11 mouse cellular contexts compared by ENCODE assay signal in genomic region chr11:32546483-32546882, GRCm38 (mm10). TPM values are rescaled to one million over a fixed set of nuclear protein-coding genes. Genes with fewer than 3 reads are reported as not detected.
DNase-seq lines count a peak whose midpoint lies in the region; ATAC-seq and TF ChIP-seq lines count a peak whose summit lies in the region.
"Had no signal": no experiment of that assay in that cellular context is flagged by ENCODE, and none has a peak within 500 bp of the region (broad histone marks: within the 10 kb centered on the region; RNA-seq: fewer than 3 reads in every experiment).

No protein-coding gene starts in this region.

- H3K27ac ChIP-seq in heart, adult 2 months, result peak overlapping the region; percentile 34
- H3K27ac ChIP-seq in heart, embryonic 12.5 days (ENCODE audit: poor library complexity, severe bottlenecking), result no peak overlapping the region
- H3K27ac ChIP-seq in lung, postnatal 0 days (ENCODE audit: low read length), result no peak overlapping the region
- H3K27ac ChIP-seq in cerebellum, adult 2 months (ENCODE audit: insufficient read depth, low read length), result peak overlapping the region; percentile 40; the same call in 1 of the 2 replicates
- no peak overlapping the region for H3K27ac ChIP-seq in kidney, embryonic 14.5 days (ENCODE audit: low read depth, low read length)

- peak; percentile 56 to 71 for DNase-seq in heart, adult 2 months
- peak; percentile 59 for DNase-seq in lung, postnatal 0 days (ENCODE audit: low spot score)
- no peak for DNase-seq in lung, adult 2 months
- DNase-seq in cerebellum, adult 2 months, result peak; percentile 83 to 92
- DNase-seq in lung, postnatal 4 days, result peak; percentile 47 to 62
- no peak for DNase-seq in layer of hippocampus, postnatal 25 days (ENCODE audit: extremely low spot score in 1 of 2, low spot score in 1 of 2)

- peaks cover 40% of the 10 kb centered on the region for H3K4me1 ChIP-seq in heart, adult 2 months (ENCODE audit: control insufficient read depth, insufficient read depth, low read length)
- H3K4me1 ChIP-seq in heart, embryonic 12.5 days (replicated peaks), result peaks cover 32% of the 10 kb centered on the region
- peaks cover 11% of the 10 kb centered on the region; the same call in 1 of the 2 replicates for H3K4me1 ChIP-seq in lung, postnatal 0 days (ENCODE audit: insufficient read depth, low read depth, low read length)
- peaks cover 12% of the 10 kb centered on the region for H3K4me1 ChIP-seq in lung, adult 2 months (ENCODE audit: control insufficient read depth, insufficient read depth, low read length)
- H3K4me1 ChIP-seq in cerebellum, adult 2 months (ENCODE audit: control insufficient read depth, insufficient read depth, low read length), result peaks cover 44% of the 10 kb centered on the region
- H3K4me1 ChIP-seq in kidney, embryonic 14.5 days (ENCODE audit: control insufficient read depth, insufficient read depth, low read length), result peaks cover 20% of the 10 kb centered on the region

- TF ChIP-seq EP300 in heart, adult 2 months (IDR thresholded peaks at IDR 0.05; ENCODE audit: insufficient read depth, low read depth, low read length), result 0 out of 2 replicates have a peak, but pooled peaks have one; percentile 36
- TF ChIP-seq EP300 in lung, postnatal 0 days (IDR thresholded peaks at IDR 0.05), result no peak

- no peaks in the 10 kb centered on the region for H3K79me2 ChIP-seq in heart, adult 2 months (replicated peaks; ENCODE audit: control insufficient read depth, insufficient read depth, low read length)

- 3% methylated on average over 5 of the region's 5 CpGs for WGBS in heart, adult 2 months
- 78% methylated on average over 5 of the region's 5 CpGs for WGBS in heart, embryonic 12.5 days
- WGBS in lung, postnatal 0 days, result 6% methylated on average over 5 of the region's 5 CpGs
- whole genome bisulfite sequencing in lung, adult 2 months, result 14% methylated on average over 5 of the region's 5 CpGs
- WGBS in cerebellum, adult 2 months, result 12% methylated on average over 5 of the region's 5 CpGs
- 89% methylated on average over 5 of the region's 5 CpGs for WGBS in kidney, embryonic 14.5 days

- no peaks in the 10 kb centered on the region for H3K27me3 ChIP-seq in heart, adult 2 months (ENCODE audit: control insufficient read depth, insufficient read depth, low read length)
- H3K27me3 ChIP-seq in heart, embryonic 12.5 days (replicated peaks), result no peaks in the 10 kb centered on the region
- H3K27me3 ChIP-seq in lung, postnatal 0 days (replicated peaks; ENCODE audit: insufficient read depth, low read length), result no peaks in the 10 kb centered on the region
- no peaks in the 10 kb centered on the region for H3K27me3 ChIP-seq in cerebellum, adult 2 months (ENCODE audit: control insufficient read depth, insufficient read depth, low read length)
- no peaks in the 10 kb centered on the region for H3K27me3 ChIP-seq in kidney, embryonic 14.5 days (ENCODE audit: control insufficient read depth, insufficient read depth, low read length)

- TF ChIP-seq CTCF in heart, adult 2 months (IDR thresholded peaks at IDR 0.05), result no peak
- no peak for TF ChIP-seq CTCF in lung, postnatal 0 days (IDR thresholded peaks at IDR 0.05)
- TF ChIP-seq CTCF in lung, adult 2 months (IDR thresholded peaks at IDR 0.05; ENCODE audit: insufficient read depth, low read length), result no peak
- no peak for TF ChIP-seq CTCF in cerebellum, adult 2 months (IDR thresholded peaks at IDR 0.05; ENCODE audit: borderline replicate concordance, insufficient read depth, low read depth, low read length)

- no peak for ATAC-seq in heart, embryonic 12.5 days (ENCODE audit: insufficient number of reproducible peaks, low FRiP score)
- peak; percentile 25 for ATAC-seq in lung, postnatal 0 days
- no peak for ATAC-seq in kidney, embryonic 14.5 days (ENCODE audit: low FRiP score, low TSS enrichment)

- intact Hi-C loops in heart, adult 2 months (cut with DNase I), result no loop called here

- H3K4me2 ChIP-seq in heart, embryonic 12.5 days, result no peak overlapping the region
- H3K4me2 ChIP-seq in lung, postnatal 0 days (replicated peaks; ENCODE audit: low read depth, low read length), result no peak overlapping the region
- no peak overlapping the region for H3K4me2 ChIP-seq in kidney, embryonic 14.5 days (replicated peaks; ENCODE audit: low read depth, low read length)
- H3K4me2 ChIP-seq: midbrain, embryonic 11.5 days had no signal

- no peak overlapping the region for H3K4me3 ChIP-seq in heart, adult 2 months
- H3K4me3 ChIP-seq in heart, embryonic 12.5 days, result no peak overlapping the region
- no peak overlapping the region for H3K4me3 ChIP-seq in lung, postnatal 0 days (ENCODE audit: low read depth, low read length)
- H3K4me3 ChIP-seq in lung, adult 2 months (replicated peaks; ENCODE audit: extremely low read depth, low read depth, low read length), result no peak overlapping the region
- H3K4me3 ChIP-seq in cerebellum, adult 2 months (replicated peaks; ENCODE audit: insufficient read depth, low read depth, low read length), result no peak overlapping the region
- H3K4me3 ChIP-seq in kidney, embryonic 14.5 days (ENCODE audit: low read length), result no peak overlapping the region

- peaks cover 9% of the 10 kb centered on the region; the same call in 1 of the 2 replicates for H3K36me3 ChIP-seq in heart, adult 2 months (ENCODE audit: control insufficient read depth, insufficient read depth, low read length)
- H3K36me3 ChIP-seq in heart, embryonic 12.5 days, result no peaks in the 10 kb centered on the region
- H3K36me3 ChIP-seq in lung, postnatal 0 days (ENCODE audit: insufficient read depth, low read length), result no peaks in the 10 kb centered on the region
- no peaks in the 10 kb centered on the region for H3K36me3 ChIP-seq in kidney, embryonic 14.5 days (ENCODE audit: control insufficient read depth, insufficient read depth, low read length)

- no peaks in the 10 kb centered on the region for H3K9me3 ChIP-seq in heart, embryonic 12.5 days (replicated peaks)
- H3K9me3 ChIP-seq in lung, postnatal 0 days (ENCODE audit: low read length), result no peaks in the 10 kb centered on the region
- H3K9me3 ChIP-seq in kidney, embryonic 14.5 days (ENCODE audit: control insufficient read depth, low read length), result no peaks in the 10 kb centered on the region

- no peak for TF ChIP-seq POLR2A in heart, adult 2 months (IDR thresholded peaks at IDR 0.05; ENCODE audit: insufficient read depth, low read depth, low read length)
- no peak for TF ChIP-seq POLR2A in lung, adult 2 months (IDR thresholded peaks at IDR 0.05; ENCODE audit: borderline replicate concordance, extremely low read depth, low read depth, low read length)
- no peak for TF ChIP-seq POLR2A in cerebellum, adult 2 months (IDR thresholded peaks at IDR 0.05; ENCODE audit: borderline replicate concordance, insufficient read depth, low read length)

- H3K9ac ChIP-seq in heart, adult 2 months (ENCODE audit: low read depth, low read length), result no peak overlapping the region
- H3K9ac ChIP-seq in heart, embryonic 12.5 days, result no peak overlapping the region
- no peak overlapping the region for H3K9ac ChIP-seq in lung, postnatal 0 days (replicated peaks; ENCODE audit: low read depth)
- no peak overlapping the region for H3K9ac ChIP-seq in kidney, embryonic 14.5 days (ENCODE audit: low read depth, low read length)

RNA-seq across cellular contexts. Expression of gene Stk10, which starts 13.4 kb away (rescaled TPM):
- total RNA-seq in heart, adult 2 months (2021), result 10 to 100 TPM in 1 of 2 experiments, 1 to 10 TPM in 1; 9.2 to 10.1 TPM
- 8.4 and 9.8 TPM in 2 replicates for polyA plus RNA-seq in heart, adult 2 months (2012; rRNA removed)
- 2.9 and 3.2 TPM in 2 replicates for polyA plus RNA-seq in heart, embryonic 12.5 days (2016; fragmentation: Nextera tagmentation; extraction: Ambion mirVana)
- polyA plus RNA-seq in lung, postnatal 0 days (2015; fragmentation: Nextera tagmentation; extraction: Ambion mirVana), result 1.9 and 2.4 TPM in 2 replicates
- 19.4 and 22.8 TPM in 2 replicates for polyA plus RNA-seq in lung, adult 2 months (2012; rRNA removed)
- 19.6 and 21.6 TPM in 2 replicates for polyA plus RNA-seq in cerebellum, adult 2 months (2012; rRNA removed)
- 1 to 10 TPM; 7.6 to 8.6 TPM for total RNA-seq in layer of hippocampus, postnatal 25 days (2021)
- 3.5 TPM in 2 replicates for polyA plus RNA-seq in kidney, embryonic 14.5 days (2014; fragmentation: Nextera tagmentation; extraction: Ambion mirVana)

RNA-seq across cellular contexts. Expression of gene Efcab9, which starts 14.6 kb away (rescaled TPM):
- not detected for total RNA-seq in heart, adult 2 months (2021)
- not detected in 2 replicates for polyA plus RNA-seq in heart, adult 2 months (2012; rRNA removed)
- 0.31 and 0.36 TPM in 2 replicates for polyA plus RNA-seq in heart, embryonic 12.5 days (2016; fragmentation: Nextera tagmentation; extraction: Ambion mirVana)
- 0.18 and 0.30 TPM in 2 replicates for polyA plus RNA-seq in lung, postnatal 0 days (2015; fragmentation: Nextera tagmentation; extraction: Ambion mirVana)
- polyA plus RNA-seq in lung, adult 2 months (2012; rRNA removed), result not detected in 2 replicates
- polyA plus RNA-seq in cerebellum, adult 2 months (2012; rRNA removed), result 0.97 and 1.4 TPM in 2 replicates
- 1 to 10 TPM; 1.2 TPM for total RNA-seq in layer of hippocampus, postnatal 25 days (2021)
- 0.43 and 0.46 TPM in 2 replicates for polyA plus RNA-seq in kidney, embryonic 14.5 days (2014; fragmentation: Nextera tagmentation; extraction: Ambion mirVana)
- total RNA-seq: hematopoietic stem cell, adult 5-6 weeks; left cerebral cortex, postnatal 10 days had no signal

Comparison
In these comparisons a context has a peak if more than half of its experiments do, and no peak if none do; other contexts are left out.
1. DNase-seq: peak in heart, adult 2 months (2 of 2), lung, postnatal 0 days (single experiment), cerebellum, adult 2 months (2 of 2) and lung, postnatal 4 days (2 of 2); none in lung, adult 2 months (single experiment) and layer of hippocampus, postnatal 25 days (0 of 2).
2. H3K27ac ChIP-seq: peak in heart, adult 2 months (single experiment) and cerebellum, adult 2 months (single experiment); none in heart, embryonic 12.5 days (single experiment), lung, postnatal 0 days (single experiment) and kidney, embryonic 14.5 days (single experiment).